Mouse (Mus musculus): ENCODE measurements around the gene Rab3il1. TPM values are rescaled to one million over a fixed set of nuclear protein-coding genes. Genes with fewer than 3 reads are reported as not detected.

Gene Rab3il1
- polyA plus RNA-seq, 1 experiment from 2014 or later, result 20.7 TPM

DNA sequence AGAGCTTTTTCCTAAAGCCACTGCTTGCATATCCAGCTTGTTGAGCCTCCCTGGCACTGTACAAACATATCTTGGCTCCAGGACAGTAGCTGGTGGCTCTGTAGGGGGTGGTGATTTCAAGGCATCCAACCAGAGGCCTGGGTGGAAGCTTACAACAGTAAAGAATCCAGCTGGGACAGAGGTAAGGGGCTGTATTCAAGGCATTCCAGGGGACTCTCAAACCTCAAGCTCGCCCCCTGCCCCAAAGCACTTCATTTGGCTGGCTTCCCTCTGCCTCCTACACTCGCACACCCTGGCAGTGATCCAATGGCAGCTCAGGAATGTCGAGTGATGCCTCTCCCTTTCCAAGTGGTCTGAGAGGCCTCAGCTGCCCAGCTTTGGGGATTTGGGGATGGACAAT, 37.4 kb downstream of the Rab3il1 start:
- H3K36me3 ChIP-seq, result no peaks in the 10 kb centered on the region
- no peaks in the 10 kb centered on the region for H3K27me3 ChIP-seq
- no peaks in the 10 kb centered on the region for H3K9me3 ChIP-seq
- 21% methylated on average over 3 of the region's 3 CpGs for WGBS
- no peak overlapping the region for H3K4me3 ChIP-seq
- ATAC-seq (ENCODE audit: low FRiP score, low read depth), result no peak
- no peak overlapping the region for H3K9ac ChIP-seq
- H3K27ac ChIP-seq (replicated peaks), result 0 out of 2 replicates have a peak overlapping the region, but pooled peaks have one; percentile 21
- peaks cover 32% of the 10 kb centered on the region for H3K4me1 ChIP-seq (replicated peaks)
- no peak overlapping the region for H3K4me2 ChIP-seq

DNA sequence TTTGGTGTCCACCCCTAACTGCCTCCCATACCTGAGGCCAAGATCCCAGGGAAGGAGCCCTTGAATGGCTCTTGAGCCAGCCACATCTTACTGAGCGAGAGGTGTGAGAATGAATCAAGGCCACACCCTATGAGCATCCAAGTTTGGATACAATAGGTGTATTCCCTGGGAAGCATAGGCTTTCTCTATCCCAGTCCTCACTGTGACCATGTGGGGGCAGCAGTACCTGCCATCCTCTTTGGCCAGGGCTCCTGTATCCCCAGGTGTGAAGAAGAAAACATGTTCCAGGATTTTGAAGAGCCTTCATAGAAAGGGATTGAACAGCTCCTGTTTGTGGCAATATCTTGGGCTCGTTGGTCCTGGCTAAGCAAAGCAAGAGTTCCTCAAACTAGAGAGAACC, 38.1 kb downstream of the Rab3il1 start:
- no peaks in the 10 kb centered on the region for H3K36me3 ChIP-seq
- no peak overlapping the region for H3K4me3 ChIP-seq
- H3K27ac ChIP-seq (replicated peaks), result no peak overlapping the region
- no peak overlapping the region for H3K9ac ChIP-seq
- 94% methylated on average over 2 of the region's 2 CpGs for WGBS
- peaks cover 36% of the 10 kb centered on the region for H3K4me1 ChIP-seq (replicated peaks)
- no peaks in the 10 kb centered on the region for H3K9me3 ChIP-seq
- no peaks in the 10 kb centered on the region for H3K27me3 ChIP-seq
- no peak overlapping the region for H3K4me2 ChIP-seq
- ATAC-seq (ENCODE audit: low FRiP score, low read depth), result no peak

DNA sequence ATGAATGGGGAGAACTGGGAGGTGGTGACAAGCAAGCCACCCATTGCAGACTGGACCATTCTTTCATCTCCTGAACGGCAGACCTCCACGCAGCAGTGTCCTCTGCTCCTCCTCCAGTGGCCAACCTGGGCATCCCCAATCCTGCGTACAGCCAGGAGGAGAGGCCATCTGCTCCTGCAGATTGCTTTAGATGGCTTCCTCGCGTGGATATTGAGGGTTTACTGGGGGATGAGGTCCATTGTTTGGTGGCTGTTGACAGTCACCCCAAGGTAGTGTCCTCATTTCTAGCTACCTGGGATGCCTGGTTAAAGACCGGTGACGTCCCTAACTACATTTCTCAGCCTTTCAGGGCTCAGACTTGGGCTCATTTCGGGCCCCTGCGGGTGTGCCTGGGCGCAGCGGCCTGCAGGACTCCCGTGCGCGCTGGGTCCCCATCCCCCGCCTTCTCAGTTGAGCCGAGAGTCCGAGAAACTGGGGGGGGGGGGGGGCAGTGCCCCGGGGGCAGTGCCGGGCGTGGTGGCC, 39.5 kb downstream of the Rab3il1 start:
- peak; percentile 48 for ATAC-seq (ENCODE audit: low FRiP score, low read depth)
- H3K9ac ChIP-seq, result peak overlapping the region; percentile 71
- peak overlapping the region; percentile 64 for H3K27ac ChIP-seq (replicated peaks)
- H3K36me3 ChIP-seq, result no peaks in the 10 kb centered on the region
- H3K4me1 ChIP-seq (replicated peaks), result peaks cover 36% of the 10 kb centered on the region
- H3K4me3 ChIP-seq, result peak overlapping the region; percentile 66
- 6% methylated on average over 16 of the region's 20 CpGs for WGBS
- H3K4me2 ChIP-seq, result peak overlapping the region; percentile 81
- no peaks in the 10 kb centered on the region for H3K9me3 ChIP-seq
- H3K27me3 ChIP-seq, result no peaks in the 10 kb centered on the region

DNA sequence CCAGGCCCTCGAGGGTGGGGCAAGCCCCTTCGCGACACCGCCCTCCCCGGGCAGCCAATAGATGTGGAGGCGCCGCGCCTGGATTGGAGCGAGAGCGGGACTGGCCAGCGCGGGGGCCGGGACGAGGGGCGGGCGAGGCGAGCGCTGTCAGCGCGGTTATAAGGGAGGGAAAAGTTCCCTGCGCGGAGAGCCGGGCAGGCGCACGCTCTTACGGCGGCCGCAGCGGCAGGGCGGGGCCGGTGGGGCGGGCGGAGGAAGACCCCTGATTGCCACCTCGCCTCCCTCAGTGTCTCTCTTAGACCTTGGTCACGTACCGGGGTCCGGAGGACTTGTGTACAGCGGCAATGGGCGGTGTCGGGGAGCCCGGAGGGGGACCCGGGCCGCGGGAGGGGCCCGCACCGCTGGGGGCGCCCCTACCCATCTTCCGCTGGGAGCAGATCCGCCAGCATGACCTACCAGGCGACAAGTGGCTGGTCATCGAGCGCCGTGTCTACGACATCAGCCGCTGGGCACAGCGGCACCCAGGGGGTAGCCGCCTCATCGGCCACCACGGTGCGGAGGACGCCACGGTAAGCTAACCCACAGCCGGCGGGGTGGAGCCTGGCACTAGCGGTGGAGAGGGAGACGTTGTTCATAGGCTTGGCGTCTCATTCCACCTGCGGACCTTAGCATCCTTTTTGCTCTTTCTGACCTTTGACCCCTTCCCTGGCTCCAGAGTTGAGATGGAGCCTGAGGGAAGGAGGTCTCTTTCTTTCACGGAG, 40.1 kb downstream of the Rab3il1 start, which contains the start of gene Fads3:
Fads3 (plus strand) TSS at position 182 of the 761 bp plus-strand sequence.
- H3K27me3 ChIP-seq, result no peaks in the 10 kb centered on the region
- peaks cover 36% of the 10 kb centered on the region for H3K4me1 ChIP-seq (replicated peaks)
- peak within 1 kb of the TSS; percentile 66 for H3K4me3 ChIP-seq
- H3K9ac ChIP-seq, result peak within 1 kb of the TSS; percentile 71
- H3K27ac ChIP-seq (replicated peaks), result peak within 1 kb of the TSS; percentile 64
- H3K36me3 ChIP-seq, result no peaks in the 10 kb centered on the region
- peak; percentile 91 for ATAC-seq (ENCODE audit: low FRiP score, low read depth)
- H3K9me3 ChIP-seq, result no peaks in the 10 kb centered on the region
- peak within 1 kb of the TSS; percentile 81 for H3K4me2 ChIP-seq
- under 1% methylated on average over 47 of the region's 69 CpGs for WGBS

DNA sequence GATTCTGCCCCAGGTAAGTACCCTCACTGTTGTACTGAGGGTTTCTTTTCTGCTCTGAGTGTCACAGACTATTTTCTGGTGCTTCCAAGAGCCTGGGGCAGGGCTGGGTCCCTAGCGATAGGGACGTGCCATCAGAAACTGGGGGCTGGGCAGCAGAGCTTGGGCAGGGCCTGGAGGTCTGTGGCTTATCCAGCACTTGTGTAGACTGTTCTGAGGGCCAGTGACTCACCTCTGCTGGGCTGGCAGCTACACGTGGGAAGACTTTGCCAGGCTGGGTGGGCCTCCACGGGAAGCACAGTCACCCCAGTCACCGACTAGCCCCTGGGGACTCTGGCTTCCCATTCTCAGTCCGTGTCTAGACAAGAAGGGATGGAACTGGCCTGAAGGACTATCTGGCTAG, 40.8 kb downstream of the Rab3il1 start:
- WGBS, result 51% methylated on average over 6 of the region's 6 CpGs
- peak overlapping the region; percentile 71 for H3K9ac ChIP-seq
- H3K27me3 ChIP-seq, result no peaks in the 10 kb centered on the region
- peak; percentile 6 for ATAC-seq (ENCODE audit: low FRiP score, low read depth)
- H3K27ac ChIP-seq (replicated peaks), result no peak overlapping the region; the same call in 1 of the 2 replicates
- H3K9me3 ChIP-seq, result no peaks in the 10 kb centered on the region
- H3K4me2 ChIP-seq, result peak overlapping the region; percentile 81
- H3K36me3 ChIP-seq, result no peaks in the 10 kb centered on the region
- H3K4me3 ChIP-seq, result peak overlapping the region; percentile 66
- peaks cover 36% of the 10 kb centered on the region for H3K4me1 ChIP-seq (replicated peaks)

DNA sequence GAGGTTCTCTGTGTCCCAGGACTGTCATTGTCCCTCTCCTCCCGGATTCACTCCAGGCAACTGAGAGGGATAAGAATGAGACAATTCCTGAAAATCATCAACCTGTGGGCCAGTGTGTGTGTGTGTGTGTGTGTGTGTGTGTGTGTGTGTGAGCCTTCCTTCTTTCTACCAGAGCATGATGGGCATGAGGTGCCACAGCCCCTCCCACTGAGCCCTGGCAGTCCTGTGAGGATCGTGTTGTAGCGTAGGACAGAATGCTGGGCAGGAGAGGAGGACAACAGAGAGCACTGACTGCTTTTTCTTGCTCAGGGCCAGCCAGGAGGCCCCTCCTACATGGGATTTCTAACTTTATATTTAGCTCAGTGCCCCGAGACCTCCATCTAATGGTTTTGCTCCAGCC, 41.3 kb downstream of the Rab3il1 start:
- H3K36me3 ChIP-seq, result no peaks in the 10 kb centered on the region
- no peak for ATAC-seq (ENCODE audit: low FRiP score, low read depth)
- peak overlapping the region; percentile 66 for H3K4me3 ChIP-seq
- H3K9ac ChIP-seq, result no peak overlapping the region
- H3K27ac ChIP-seq (replicated peaks), result no peak overlapping the region
- peaks cover 36% of the 10 kb centered on the region for H3K4me1 ChIP-seq (replicated peaks)
- no peaks in the 10 kb centered on the region for H3K9me3 ChIP-seq
- H3K27me3 ChIP-seq, result no peaks in the 10 kb centered on the region
- WGBS, result 77% methylated on average over 4 of the region's 4 CpGs
- peak overlapping the region; percentile 81 for H3K4me2 ChIP-seq

DNA sequence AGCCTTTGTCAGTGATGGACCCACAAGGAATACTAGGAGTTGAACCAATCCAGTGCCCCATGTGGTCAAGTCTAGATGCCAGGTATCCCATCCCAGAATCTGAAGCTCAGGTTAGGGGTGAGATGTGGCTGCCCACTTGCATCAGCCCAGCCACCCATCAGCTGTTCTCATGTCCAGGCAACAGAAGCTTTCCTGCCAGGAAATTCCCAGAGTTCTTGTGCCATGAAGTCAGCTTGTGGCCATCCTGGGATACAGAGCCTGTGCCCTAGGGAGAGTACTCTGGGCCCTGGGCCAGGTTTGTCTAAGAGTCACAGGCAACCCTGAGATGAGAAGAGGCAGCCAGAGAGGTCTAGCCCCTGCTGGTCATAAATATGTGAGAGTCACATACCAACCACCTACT, 42.2 kb downstream of the Rab3il1 start:
- Histone ChIP-seq H3K36me3 (no peaks in the 10 kb centered on the region), H3K9ac (no peak overlapping the region), H3K9me3 (no peaks in the 10 kb centered on the region), H3K27ac (replicated peaks) (no peak overlapping the region), H3K27me3 (no peaks in the 10 kb centered on the region), H3K4me2 (peak overlapping the region; percentile 81; the same call in 1 of the 2 replicates), H3K4me1 (replicated peaks) (peaks cover 36% of the 10 kb centered on the region), H3K4me3 (no peak overlapping the region)
- ATAC-seq (ENCODE audit: low FRiP score, low read depth), result no peak

DNA sequence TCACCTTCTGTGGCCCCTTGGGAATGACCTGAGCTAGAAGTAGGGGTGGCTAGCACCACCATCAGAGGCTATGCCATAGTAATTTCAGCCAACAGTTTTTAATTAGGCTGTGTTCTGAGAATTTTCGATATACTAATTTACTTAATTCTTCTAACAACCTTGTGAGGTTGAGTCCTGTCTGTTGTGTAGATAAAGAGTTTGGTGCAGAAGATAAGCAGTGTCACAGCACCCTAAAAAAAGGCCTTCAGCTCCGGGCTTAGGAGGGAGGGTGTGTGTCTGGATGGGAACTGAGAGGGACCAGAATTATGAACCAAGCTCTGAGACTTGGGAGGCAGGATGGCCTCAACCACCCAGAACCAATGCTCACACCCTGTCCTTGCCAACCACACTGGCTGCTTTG, 44.2 kb downstream of the Rab3il1 start:
- 85% methylated on average over 2 of the region's 2 CpGs for WGBS
- ATAC-seq (ENCODE audit: low FRiP score, low read depth), result no peak

DNA sequence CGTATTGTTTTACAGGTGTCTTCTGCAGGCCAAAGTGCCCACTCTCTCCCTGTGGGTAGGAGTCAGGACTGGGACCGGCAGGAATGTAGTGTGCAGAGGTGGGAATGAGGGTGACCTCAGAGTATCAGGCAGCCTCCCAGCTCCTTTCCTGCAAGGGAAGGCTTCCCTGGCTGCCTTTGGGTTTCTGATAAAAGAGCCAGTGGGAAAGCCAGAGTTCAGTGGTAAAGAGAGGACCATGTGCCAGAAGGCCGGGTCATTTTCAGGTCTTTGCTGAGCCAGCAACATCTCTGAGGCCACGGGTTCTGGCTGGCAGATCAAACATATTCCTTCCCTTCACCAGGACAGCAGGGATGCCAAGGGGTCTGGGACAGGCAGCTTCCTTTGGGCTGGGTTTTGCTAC, 44.9 kb downstream of the Rab3il1 start:
- WGBS, result 77% methylated on average over 4 of the region's 4 CpGs

More for the DNA sequence above, 44.2 kb downstream of the Rab3il1 start:
- H3K9me3 ChIP-seq, result no peaks in the 10 kb centered on the region
- H3K4me2 ChIP-seq, result no peak overlapping the region
- no peak overlapping the region for H3K4me3 ChIP-seq
- H3K27me3 ChIP-seq, result no peaks in the 10 kb centered on the region
- H3K36me3 ChIP-seq, result no peaks in the 10 kb centered on the region
- H3K27ac ChIP-seq (replicated peaks), result no peak overlapping the region
- no peak overlapping the region for H3K9ac ChIP-seq
- peaks cover 30% of the 10 kb centered on the region for H3K4me1 ChIP-seq (replicated peaks)

DNA sequence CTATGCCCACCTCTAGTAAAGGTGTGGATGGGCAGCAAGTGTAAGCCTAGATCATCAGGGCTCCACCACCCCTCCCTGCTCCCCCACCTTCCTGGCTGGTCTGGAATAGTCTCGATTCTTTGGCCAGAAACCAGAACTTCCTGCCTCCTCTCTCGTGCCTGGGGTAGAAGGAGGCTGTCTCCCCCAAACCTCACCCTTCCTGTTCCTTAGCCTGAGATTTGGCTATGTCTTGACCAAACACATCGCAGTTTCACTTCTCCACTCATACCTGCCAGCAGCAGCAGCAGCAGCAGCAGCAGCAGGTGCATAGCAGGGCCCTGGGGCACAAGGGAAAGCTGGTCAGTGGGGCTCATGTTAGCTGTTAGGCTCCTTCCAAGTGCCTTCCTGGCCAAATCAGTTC, 45.5 kb downstream of the Rab3il1 start:
- 55% methylated on average over 3 of the region's 3 CpGs for whole genome bisulfite sequencing
- no peak for ATAC-seq (ENCODE audit: low FRiP score, low read depth)
- Histone ChIP-seq H3K9ac (no peak overlapping the region), H3K27me3 (no peaks in the 10 kb centered on the region), H3K4me2 (no peak overlapping the region), H3K4me3 (no peak overlapping the region), H3K4me1 (replicated peaks) (peaks cover 23% of the 10 kb centered on the region), H3K36me3 (no peaks in the 10 kb centered on the region), H3K9me3 (no peaks in the 10 kb centered on the region), H3K27ac (replicated peaks) (no peak overlapping the region)

More for the DNA sequence above, 44.9 kb downstream of the Rab3il1 start:
- H3K4me1 ChIP-seq (replicated peaks), result peaks cover 25% of the 10 kb centered on the region
- no peak overlapping the region for H3K9ac ChIP-seq
- H3K4me3 ChIP-seq, result no peak overlapping the region
- ATAC-seq (ENCODE audit: low FRiP score, low read depth), result no peak
- no peak overlapping the region for H3K4me2 ChIP-seq
- H3K27me3 ChIP-seq, result no peaks in the 10 kb centered on the region
- H3K9me3 ChIP-seq, result no peaks in the 10 kb centered on the region
- H3K36me3 ChIP-seq, result no peaks in the 10 kb centered on the region
- H3K27ac ChIP-seq (replicated peaks), result no peak overlapping the region

DNA sequence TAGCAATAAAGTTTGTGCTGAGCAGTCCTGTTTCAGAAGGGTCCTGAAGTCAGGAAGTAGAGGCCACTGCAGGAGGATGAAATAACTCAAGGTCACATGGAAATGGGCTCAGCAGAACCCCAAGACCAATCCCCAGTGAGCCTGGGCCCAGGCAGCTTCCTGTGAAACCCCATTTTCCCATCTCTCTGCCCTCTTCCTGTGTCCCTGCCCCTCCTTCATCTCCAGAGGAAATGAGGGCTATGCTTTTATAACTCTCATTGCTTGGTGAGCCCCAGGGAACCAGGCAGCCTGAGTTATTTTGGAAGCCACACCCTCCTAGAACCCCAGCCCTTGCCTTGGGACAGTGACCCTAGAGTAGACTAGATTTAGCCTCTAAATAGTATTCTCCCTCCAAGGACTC, 48.1 kb downstream of the Rab3il1 start:
- Histone ChIP-seq H3K9me3 (no peaks in the 10 kb centered on the region), H3K36me3 (peaks cover 22% of the 10 kb centered on the region), H3K4me1 (replicated peaks) (no peaks in the 10 kb centered on the region), H3K4me2 (no peak overlapping the region), H3K9ac (no peak overlapping the region), H3K27ac (replicated peaks) (no peak overlapping the region), H3K27me3 (no peaks in the 10 kb centered on the region), H3K4me3 (no peak overlapping the region)
- no peak for ATAC-seq (ENCODE audit: low FRiP score, low read depth)

DNA sequence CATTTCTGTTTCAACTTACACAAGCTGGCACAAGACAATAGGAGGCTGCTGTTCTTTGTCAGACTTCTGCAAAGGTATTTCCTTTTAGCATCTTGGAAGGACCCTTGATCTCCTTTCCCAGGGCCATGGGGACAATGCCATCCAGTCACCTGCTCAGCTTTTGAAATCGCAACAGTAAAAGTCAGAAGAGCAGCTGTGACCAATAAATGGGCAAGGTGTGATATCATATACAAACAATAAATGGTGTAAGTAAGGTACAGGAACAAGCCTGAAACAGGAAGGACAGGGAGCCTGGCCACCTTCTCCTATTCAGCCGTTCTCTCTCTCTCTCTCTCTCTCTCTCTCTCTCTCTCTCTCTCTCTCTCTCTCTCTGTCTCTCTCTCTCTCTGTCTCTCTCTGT, 49.0 kb downstream of the Rab3il1 start:
- Histone ChIP-seq H3K4me1 (replicated peaks) (no peaks in the 10 kb centered on the region), H3K9me3 (no peaks in the 10 kb centered on the region), H3K36me3 (peaks cover 30% of the 10 kb centered on the region), H3K4me2 (no peak overlapping the region), H3K27ac (replicated peaks) (no peak overlapping the region), H3K9ac (no peak overlapping the region), H3K27me3 (no peaks in the 10 kb centered on the region), H3K4me3 (no peak overlapping the region)
- no peak for ATAC-seq (ENCODE audit: low FRiP score, low read depth)
- 82% methylated on average over 2 of the region's 2 CpGs for WGBS
